Mouse (Mus musculus): ENCODE results near the gene Clca3b.
"Not testable (repeated sequence)": the region's sequence is repeated elsewhere in the genome, so short reads cannot be mapped to it uniquely, and the experiment has no call there.

The Clca3b gene

GRCm38 (mm10) chr3:144849014-144849556, at the start of gene Clca3b:
TSS of gene Clca3b (minus strand) at chr3:144849357.
- DNase-seq, result not testable (repeated sequence)

DNA sequence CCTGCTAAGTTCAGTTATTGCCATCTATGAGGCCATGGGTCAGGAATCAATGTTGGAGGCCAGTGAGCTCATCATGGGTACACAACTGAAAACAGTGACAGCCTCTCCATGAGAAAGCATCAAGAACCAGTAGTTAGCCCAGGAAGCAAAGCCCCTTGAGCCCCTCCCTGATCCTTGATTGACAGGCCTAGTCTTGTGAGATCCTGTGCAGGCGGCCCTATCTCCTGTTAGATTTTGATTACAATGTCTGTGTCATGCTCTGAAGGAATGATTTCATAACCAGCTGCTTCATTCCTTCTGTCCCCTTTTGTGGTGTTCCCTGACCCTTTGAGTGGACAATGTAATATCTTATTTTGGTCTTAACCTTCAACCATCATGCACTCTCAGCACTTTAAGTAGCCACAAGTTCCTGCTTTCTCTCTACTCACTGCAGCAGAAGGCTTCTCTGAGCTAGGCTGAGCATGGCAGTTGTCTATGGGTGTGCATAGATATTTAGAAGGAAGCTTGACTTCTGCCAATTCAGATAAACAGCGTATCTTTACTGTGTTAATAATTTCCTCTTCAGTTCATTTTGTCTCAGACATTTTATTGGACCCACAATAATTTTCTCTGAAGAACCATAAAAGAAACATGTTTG, 48.0 kb upstream of the Clca3b start:
- DNase-seq, result no peak

DNA sequence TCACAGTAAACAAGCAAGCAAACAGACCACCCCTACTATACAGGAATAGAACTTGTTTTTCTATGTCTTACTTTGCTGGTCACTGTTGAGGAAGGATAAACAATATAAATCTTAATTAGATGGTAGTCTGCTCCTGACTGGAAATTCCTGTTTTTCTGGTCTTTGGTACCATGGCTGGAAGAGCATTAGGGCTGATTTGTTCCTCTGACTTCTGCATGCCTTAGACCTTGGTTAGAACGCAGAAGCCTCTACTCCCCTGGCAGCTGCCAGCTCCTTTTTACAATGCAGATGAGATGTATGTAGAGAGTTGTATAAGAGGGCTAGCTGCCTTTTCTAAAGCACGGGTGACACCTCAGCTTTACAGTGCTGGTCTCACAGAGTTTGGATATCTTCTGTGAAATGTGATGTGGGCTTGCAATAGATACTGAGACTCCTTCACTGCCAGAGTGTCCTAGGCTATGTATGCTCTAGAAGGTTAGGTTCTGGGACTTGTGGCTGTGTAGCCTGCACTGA, 41.1 kb upstream of the Clca3b start:
- no peak for DNase-seq

DNA sequence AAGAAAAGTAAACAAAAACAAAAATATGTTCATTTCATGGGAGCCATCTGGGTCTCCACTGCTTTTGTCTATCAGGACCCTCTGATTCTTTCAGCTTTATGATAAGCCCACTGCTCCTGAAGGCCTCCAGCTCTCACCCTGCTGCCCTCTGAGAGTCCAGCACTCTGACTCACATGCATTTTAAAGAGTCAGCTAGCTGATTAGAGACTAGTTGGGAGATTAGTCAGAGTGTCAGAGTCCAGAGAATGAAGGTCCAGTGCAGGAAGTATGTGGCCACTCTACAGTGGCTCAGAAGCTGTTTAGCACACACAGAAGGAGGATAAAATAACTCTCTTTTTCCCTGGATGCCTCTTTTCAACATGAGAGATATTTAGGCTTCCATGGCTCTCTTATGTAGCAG, 37.8 kb upstream of the Clca3b start:
- no peak for DNase-seq

- DNase-seq, result not testable (repeated sequence)
Observed at GRCm38 (mm10) chr3:144872012-144872411, 22.9 kb upstream of the Clca3b start.

DNA sequence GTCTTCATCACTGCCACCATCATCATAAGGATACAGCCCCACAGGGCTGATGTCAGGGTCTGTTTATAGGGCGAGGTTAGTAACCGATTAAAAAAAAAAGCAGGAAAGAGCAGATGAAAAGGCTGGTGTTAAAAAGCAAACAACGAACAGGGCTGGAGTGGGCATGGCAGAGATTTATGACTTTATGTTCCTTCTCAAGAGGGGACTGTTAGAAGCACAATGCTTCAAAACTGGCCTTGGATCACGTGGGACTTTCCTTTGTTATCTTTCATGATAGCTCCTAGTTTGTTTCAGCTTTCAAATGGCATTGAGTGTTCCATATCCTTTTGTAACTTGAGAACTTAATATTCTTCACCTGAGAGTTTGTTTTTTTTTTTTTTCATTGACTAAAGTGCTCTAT, 427 bp upstream of the Clca3b start:
- DNase-seq, result no peak

- DNase-seq, result no peak
Observed at GRCm38 (mm10) chr3:144827257-144827656, 21.9 kb downstream of the Clca3b start.

DNA sequence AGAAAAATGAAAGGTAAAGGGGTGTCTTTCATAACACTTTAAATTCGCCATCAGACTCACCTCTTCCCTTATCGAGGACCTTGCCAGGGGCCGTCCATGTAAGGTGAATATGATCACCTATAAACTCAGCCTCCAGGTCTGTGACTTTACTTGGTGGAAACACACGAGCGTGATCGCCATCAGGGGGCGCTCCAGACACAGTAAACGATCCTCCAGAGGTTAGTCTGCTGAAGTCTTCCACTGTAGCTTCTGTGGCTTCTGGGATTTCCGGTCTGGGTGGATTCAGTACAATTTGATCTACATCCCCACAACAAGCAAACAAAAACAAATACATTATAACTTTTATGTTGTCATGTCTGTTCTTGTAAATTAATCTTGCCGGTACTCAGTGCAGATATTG, 24.0 kb downstream of the Clca3b start:
- DNase-seq, result peak; percentile 79 to 90

DNA sequence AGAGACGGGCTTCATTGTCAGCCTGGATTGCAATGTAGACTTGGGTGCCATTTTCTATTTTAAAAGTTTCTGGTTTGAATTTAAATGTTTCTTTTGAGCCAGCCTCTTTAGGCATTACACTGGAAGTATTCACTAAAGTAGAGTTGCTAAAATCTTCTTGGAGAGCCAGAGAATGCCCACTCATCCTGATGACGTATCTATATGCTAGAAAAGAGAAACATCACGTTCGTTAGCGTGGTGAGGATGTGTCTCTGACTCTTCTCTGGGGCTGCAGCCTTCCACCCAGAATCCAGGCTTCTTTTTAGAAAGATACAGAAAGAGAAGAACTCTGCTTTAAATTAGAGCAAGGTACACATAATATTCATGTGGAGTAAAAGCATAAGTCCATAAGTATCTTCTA, 25.8 kb downstream of the Clca3b start:
- no peak for DNase-seq

- no peak for DNase-seq
Observed at GRCm38 (mm10) chr3:144820632-144821031, 28.5 kb downstream of the Clca3b start.

- DNase-seq, result not testable (repeated sequence)
Observed at GRCm38 (mm10) chr3:144819219-144819618, 29.9 kb downstream of the Clca3b start, which contains the start of gene Clca3a2. TSS of gene Clca3a2 (minus strand) at chr3:144819494.

- DNase-seq, result not testable (repeated sequence)
Observed at GRCm38 (mm10) chr3:144813336-144813735, 35.8 kb downstream of the Clca3b start.

DNA sequence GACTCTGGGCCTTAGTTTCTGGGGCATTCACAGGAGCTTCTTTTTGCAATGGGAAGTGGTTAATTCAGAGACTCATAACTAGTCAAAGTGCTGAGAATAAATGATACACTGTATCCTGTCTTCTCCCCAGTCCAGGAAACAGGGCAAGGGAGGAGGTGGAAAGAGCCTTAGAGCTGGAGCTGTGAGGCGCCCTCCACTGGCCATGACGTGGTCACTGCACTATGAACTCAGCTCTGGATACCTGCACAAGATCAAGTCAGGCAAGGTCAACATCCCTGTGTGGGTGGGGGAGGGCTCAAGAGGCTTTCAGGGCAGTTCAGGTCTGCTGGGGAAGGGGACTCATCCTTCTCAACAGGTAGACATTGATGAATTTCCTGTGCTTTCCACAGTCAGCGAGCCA, 37.3 kb downstream of the Clca3b start:
- no peak for DNase-seq

- DNase-seq, result not testable (repeated sequence)
Observed at GRCm38 (mm10) chr3:144808153-144808925, 40.8 kb downstream of the Clca3b start.

GRCm38 (mm10) chr3:144806626-144807025, 42.5 kb downstream of the Clca3b start:
- not testable (repeated sequence) for DNase-seq

DNA sequence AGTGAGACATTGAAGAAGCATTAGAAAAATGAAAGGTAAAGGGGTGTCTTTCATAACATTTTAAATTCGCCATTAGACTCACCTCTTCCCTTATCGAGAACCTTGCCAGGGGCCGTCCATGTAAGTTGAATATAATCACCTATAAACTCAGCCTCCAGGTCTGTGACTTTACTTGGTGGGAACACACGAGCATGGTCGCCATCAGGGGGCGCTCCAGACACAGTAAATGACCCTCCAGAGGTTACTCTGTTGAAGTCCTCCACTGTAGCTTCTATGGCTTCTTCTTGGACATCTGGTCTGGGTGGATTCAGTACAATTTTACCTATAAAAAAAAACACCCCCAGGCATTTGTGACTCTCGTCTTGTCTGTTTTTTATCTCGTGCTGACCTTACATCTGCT, 47.3 kb downstream of the Clca3b start:
- DNase-seq, result peak in 1 of 2 experiments; percentile 42

DNA sequence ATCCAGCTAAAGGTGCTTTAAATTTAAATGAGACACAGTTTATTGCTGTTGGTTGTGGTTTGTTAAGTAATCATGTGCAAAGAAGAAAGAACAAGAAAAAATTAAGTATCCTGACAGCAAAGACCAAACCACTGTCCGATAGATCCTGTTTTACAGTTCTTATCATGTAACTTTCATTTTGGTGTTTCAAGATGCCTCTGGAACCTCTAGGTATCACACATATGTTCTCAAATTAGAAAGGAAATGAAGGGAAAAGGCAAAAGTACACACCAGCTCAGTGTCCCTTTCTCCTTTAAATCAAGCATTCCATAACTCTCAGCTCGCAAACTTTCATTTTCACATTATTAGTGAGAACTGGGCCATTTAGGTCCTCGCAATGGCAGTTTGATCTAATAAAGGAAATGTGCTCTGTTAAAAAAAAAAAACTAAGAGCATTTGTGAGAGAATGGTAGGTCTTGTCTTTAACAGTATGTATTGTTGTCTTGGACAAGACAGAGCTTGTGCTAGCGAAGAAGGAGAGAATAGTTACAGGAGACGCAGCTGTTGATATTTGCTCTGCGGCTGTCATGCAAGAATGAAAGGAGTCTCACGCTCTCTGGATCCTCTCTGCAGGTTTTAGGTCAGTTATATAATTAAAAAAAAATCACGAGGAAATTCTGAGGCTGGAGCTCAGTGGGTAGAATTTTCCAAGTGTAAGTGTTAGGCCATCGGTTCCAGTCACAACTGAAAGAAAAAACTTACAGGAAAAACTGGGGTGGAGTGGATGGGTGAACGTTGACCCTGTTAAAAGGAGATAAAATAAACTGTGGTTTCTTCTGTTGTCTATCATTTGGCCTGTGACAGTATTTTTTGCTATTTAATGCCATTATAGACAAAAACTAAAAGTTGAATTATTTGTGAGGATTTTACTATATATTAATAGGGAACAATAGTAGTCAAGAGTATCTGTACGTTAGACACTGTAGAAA, 63.7 kb downstream of the Clca3b start:
- DNase-seq, result no peak
